Comparison of ENCODE assay signal across 8 mouse cellular contexts in the genomic region with DNA sequence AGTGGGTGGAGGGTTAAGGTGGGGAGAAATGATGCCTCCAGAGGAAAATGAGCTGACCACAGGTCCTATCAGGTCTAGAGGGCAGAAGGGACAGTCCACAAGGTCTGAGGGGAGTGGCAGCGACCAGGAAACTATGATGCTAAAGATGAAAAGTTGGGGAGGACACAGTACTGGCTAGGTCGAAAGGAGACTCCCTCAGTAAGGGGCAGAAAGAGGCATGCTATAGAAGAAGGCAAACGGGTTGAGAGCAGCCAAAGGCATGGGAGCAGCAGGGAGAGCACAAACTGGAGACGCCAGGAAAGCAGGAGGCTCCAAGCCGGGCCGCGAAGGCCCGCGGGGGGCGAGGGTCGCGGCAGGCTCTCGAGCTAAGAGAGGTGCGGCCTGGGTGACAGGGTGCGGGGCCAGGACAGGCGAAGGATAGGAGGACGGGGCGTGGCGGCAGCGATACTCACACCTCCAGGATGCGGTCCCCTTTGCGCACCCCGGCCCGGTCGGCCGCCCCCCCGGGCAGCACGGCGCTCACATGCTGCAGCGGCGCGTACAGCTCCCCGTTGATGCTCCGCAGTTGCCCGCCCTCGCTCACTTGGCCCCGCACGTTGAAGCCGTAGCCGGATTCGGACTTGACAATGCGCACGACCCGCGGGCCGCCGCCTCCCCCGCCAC. TPM values are rescaled to one million over a fixed set of nuclear protein-coding genes. Genes with fewer than 3 reads are reported as not detected.
DNase-seq lines count a peak whose midpoint lies in the region; ATAC-seq and TF ChIP-seq lines count a peak whose summit lies in the region.

No protein-coding gene starts in this region.

- H3K4me2 ChIP-seq in forebrain, embryonic 11.5 days (ENCODE audit: low read depth, low read length, severe bottlenecking), result peak overlapping the region; percentile 58

- H3K36me3 ChIP-seq in forebrain, embryonic 11.5 days (ENCODE audit: control insufficient read depth, insufficient read depth, low read length), result no peaks in the 10 kb centered on the region
- no peaks in the 10 kb centered on the region for H3K36me3 ChIP-seq in small intestine, adult 2 months (ENCODE audit: control insufficient read depth, insufficient read depth, low read length)

- TF ChIP-seq CTCF in small intestine, adult 2 months (IDR thresholded peaks at IDR 0.05; ENCODE audit: extremely low read depth, insufficient read length, insufficient replicate concordance, low read depth, low read length), result no peak

- under 1% methylated on average over 46 of the region's 48 CpGs for WGBS in forebrain, embryonic 11.5 days
- under 1% methylated on average over 47 of the region's 48 CpGs for WGBS in small intestine, adult 2 months

- peak; percentile 82 for ATAC-seq in forebrain, embryonic 11.5 days (replicated peaks; ENCODE audit: low FRiP score)

- DNase-seq in layer of hippocampus, adult 9-10 months (ENCODE audit: low spot score), result peak; percentile 31
- no peak for DNase-seq in layer of hippocampus, adult 11-12 months (ENCODE audit: low spot score)
- peak; percentile 49 for DNase-seq in R1 (ENCODE audit: low read depth, low spot score)
- DNase-seq in forebrain, embryonic 11.5 days (ENCODE audit: low spot score), result no peak
- peak; percentile 63 for DNase-seq in liver
- no peak for DNase-seq in gastrocnemius, adult 18-20 months (ENCODE audit: low spot score)
- no peak for DNase-seq in cerebellum, adult 8-10 months

- peak overlapping the region; percentile 86 for H3K9ac ChIP-seq in forebrain, embryonic 11.5 days (ENCODE audit: low read length)

- peak overlapping the region; percentile 70 for H3K27ac ChIP-seq in forebrain, embryonic 11.5 days (ENCODE audit: low read depth, low read length)
- peak overlapping the region; percentile 45; the same call in 1 of the 2 replicates for H3K27ac ChIP-seq in small intestine, adult 2 months (ENCODE audit: insufficient read depth, low read depth, low read length)

- H3K27me3 ChIP-seq in forebrain, embryonic 11.5 days (ENCODE audit: control insufficient read depth, insufficient read depth, low read length), result no peaks in the 10 kb centered on the region
- H3K27me3 ChIP-seq in small intestine, adult 2 months (ENCODE audit: control insufficient read depth, insufficient read depth, low read length), result no peaks in the 10 kb centered on the region

- peaks cover 5% of the 10 kb centered on the region; the same call in 1 of the 2 replicates for H3K4me1 ChIP-seq in forebrain, embryonic 11.5 days (replicated peaks; ENCODE audit: control insufficient read depth, insufficient read depth, low read length)
- H3K4me1 ChIP-seq in small intestine, adult 2 months (ENCODE audit: control insufficient read depth, insufficient read depth, insufficient read length, low read length), result peaks cover 7% of the 10 kb centered on the region; the same call in 1 of the 2 replicates

- no peaks in the 10 kb centered on the region for H3K9me3 ChIP-seq in forebrain, embryonic 11.5 days (ENCODE audit: control insufficient read depth, low read length)

- no peak for TF ChIP-seq POLR2A in small intestine, adult 2 months (IDR thresholded peaks at IDR 0.05; ENCODE audit: low read depth, low read length)

- peak overlapping the region; percentile 62 for H3K4me3 ChIP-seq in forebrain, embryonic 11.5 days (ENCODE audit: low read depth, low read length)
- H3K4me3 ChIP-seq in small intestine, adult 2 months (ENCODE audit: low read depth, low read length), result peak overlapping the region; percentile 98

RNA-seq across cellular contexts. Expression of a gene that starts 0.6 kb away (rescaled TPM):
- 46.9 and 48.5 TPM in 2 replicates for polyA plus RNA-seq in forebrain, embryonic 11.5 days (2014; fragmentation: Nextera tagmentation; extraction: Ambion mirVana)
- polyA plus RNA-seq in small intestine, adult 2 months (2012; rRNA removed), result 2.3 and 3.4 TPM in 2 replicates
- total RNA-seq in gastrocnemius, adult 18-20 months (2021), result 10 to 100 TPM; 32.5 to 38.7 TPM

Comparison
In these comparisons a context has a peak if more than half of its experiments do, and no peak if none do; other contexts are left out.
1. DNase-seq: peak in layer of hippocampus, adult 9-10 months (single experiment), R1 (single experiment) and liver (single experiment); none in layer of hippocampus, adult 11-12 months (single experiment), forebrain, embryonic 11.5 days (single experiment), gastrocnemius, adult 18-20 months (single experiment) and cerebellum, adult 8-10 months (single experiment).
2. RNA of a gene that starts 0.6 kb away (polyA plus RNA-seq): 46.9 to 48.5 TPM in forebrain, embryonic 11.5 days; 2.3 to 3.4 TPM in small intestine, adult 2 months; every median in the first group is over 10 times any median in the second.